27 mouse cellular contexts compared by ENCODE assay signal in the genomic region with DNA sequence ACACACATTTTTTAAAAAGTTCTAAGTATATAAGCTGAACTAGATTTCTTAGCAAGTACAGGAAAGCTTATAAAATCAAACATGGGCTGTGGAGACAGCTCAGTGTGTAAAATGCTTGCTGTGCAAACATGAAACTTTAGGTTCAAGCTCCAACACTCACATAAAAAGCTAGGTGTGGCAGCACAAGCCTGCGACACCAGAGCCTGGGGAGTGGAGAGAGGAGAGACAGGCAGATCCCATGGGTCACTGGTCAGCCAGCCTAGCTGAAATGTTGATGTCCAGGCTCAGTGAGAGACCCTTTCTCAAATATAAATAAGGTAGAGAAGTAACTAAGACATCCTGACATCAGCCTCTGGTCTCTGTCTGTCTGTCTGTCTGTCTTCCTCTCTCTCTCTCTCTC.
DNase-seq lines count a peak whose midpoint lies in the region; ATAC-seq and TF ChIP-seq lines count a peak whose summit lies in the region.
"Had no signal": no experiment of that assay in that cellular context is flagged by ENCODE, and none has a peak within 500 bp of the region (broad histone marks: within the 10 kb centered on the region; RNA-seq: fewer than 3 reads in every experiment).

No protein-coding gene starts in this region.

- H3K4me1 ChIP-seq in embryonic facial prominence, embryonic 13.5 days = peaks cover 8% of the 10 kb centered on the region
- peaks cover 17% of the 10 kb centered on the region for H3K4me1 ChIP-seq in embryonic facial prominence, embryonic 10.5 days
- H3K4me1 ChIP-seq in heart, embryonic 14.5 days (ENCODE audit: control insufficient read depth in 2 of 2, insufficient read depth in 2 of 2, low read length in 2 of 2) = peaks cover 17 to 29% of the 10 kb centered on the region in 2 experiments
- peaks cover 6% of the 10 kb centered on the region for H3K4me1 ChIP-seq in limb, embryonic 13.5 days
- H3K4me1 ChIP-seq in limb, embryonic 10.5 days = peaks cover 9% of the 10 kb centered on the region
- no peaks in the 10 kb centered on the region for H3K4me1 ChIP-seq in stomach, postnatal 0 days (replicated peaks; ENCODE audit: control insufficient read depth, insufficient read depth)
- H3K4me1 ChIP-seq: embryonic facial prominence, embryonic 15.5 days had no signal

- no peak overlapping the region for H3K4me3 ChIP-seq in embryonic facial prominence, embryonic 13.5 days
- no peak overlapping the region for H3K4me3 ChIP-seq in embryonic facial prominence, embryonic 10.5 days
- no peak overlapping the region for H3K4me3 ChIP-seq in heart, embryonic 14.5 days (ENCODE audit: control insufficient read depth in 1 of 2, insufficient read depth in 1 of 2, low read depth in 1 of 2, low read length in 2 of 2)
- H3K4me3 ChIP-seq in limb, embryonic 13.5 days = no peak overlapping the region
- H3K4me3 ChIP-seq in limb, embryonic 10.5 days = no peak overlapping the region
- H3K4me3 ChIP-seq in stomach, postnatal 0 days (ENCODE audit: low read depth, low read length) = no peak overlapping the region
- H3K4me3 ChIP-seq: embryonic facial prominence, embryonic 15.5 days; midbrain, embryonic 10.5 days; myocyte; neural tube, embryonic 13.5 days had no signal

- no peaks in the 10 kb centered on the region for H3K36me3 ChIP-seq in embryonic facial prominence, embryonic 13.5 days
- H3K36me3 ChIP-seq in embryonic facial prominence, embryonic 10.5 days (replicated peaks) = no peaks in the 10 kb centered on the region
- H3K36me3 ChIP-seq in heart, embryonic 14.5 days (ENCODE audit: control insufficient read depth, insufficient read depth, low read length) = no peaks in the 10 kb centered on the region
- no peaks in the 10 kb centered on the region for H3K36me3 ChIP-seq in limb, embryonic 13.5 days
- H3K36me3 ChIP-seq in limb, embryonic 10.5 days = no peaks in the 10 kb centered on the region
- no peaks in the 10 kb centered on the region for H3K36me3 ChIP-seq in stomach, postnatal 0 days (ENCODE audit: control insufficient read depth, insufficient read depth, low read length)
- H3K36me3 ChIP-seq: embryonic facial prominence, embryonic 15.5 days; midbrain, embryonic 10.5 days; neural tube, embryonic 13.5 days had no signal

- no peaks in the 10 kb centered on the region for H3K9me3 ChIP-seq in embryonic facial prominence, embryonic 13.5 days
- no peaks in the 10 kb centered on the region for H3K9me3 ChIP-seq in embryonic facial prominence, embryonic 10.5 days
- no peaks in the 10 kb centered on the region for H3K9me3 ChIP-seq in heart, embryonic 14.5 days (ENCODE audit: control insufficient read depth, low read length)
- no peaks in the 10 kb centered on the region for H3K9me3 ChIP-seq in limb, embryonic 13.5 days
- no peaks in the 10 kb centered on the region for H3K9me3 ChIP-seq in limb, embryonic 10.5 days (replicated peaks)
- no peaks in the 10 kb centered on the region for H3K9me3 ChIP-seq in stomach, postnatal 0 days (ENCODE audit: control insufficient read depth, low read length)
- H3K9me3 ChIP-seq: embryonic facial prominence, embryonic 15.5 days; midbrain, embryonic 10.5 days; neural tube, embryonic 13.5 days had no signal

- no peak for TF ChIP-seq EP300 in stomach, postnatal 0 days (optimal IDR thresholded peaks at IDR 0.05)

- DNase-seq in embryonic facial prominence, embryonic 10.5 days (ENCODE audit: low spot score) = no peak
- DNase-seq in heart, adult 9 months (ENCODE audit: low spot score in 2 of 2) = no peak
- DNase-seq in limb, embryonic 10.5 days (ENCODE audit: low spot score) = no peak
- peak; percentile 36 for DNase-seq in stomach, postnatal 0 days (ENCODE audit: low spot score)
- no peak for DNase-seq in c-Kit-positive CD71-positive TER-119-positive erythroid progenitor cells, embryonic 14.5 days (ENCODE audit: low spot score)
- DNase-seq: cerebellum, adult 2 months; cerebellum, postnatal 36 days; gastrocnemius, postnatal 10 days; kidney, postnatal 14 days; left cerebral cortex, postnatal 4 days; lung, adult 18-20 months; lung, postnatal 10 days; retina, postnatal 1 day; right cerebral cortex, postnatal 25 days; thymus, postnatal 14 days had no signal

- ATAC-seq in embryonic facial prominence, embryonic 13.5 days (ENCODE audit: insufficient number of reproducible peaks, insufficient read depth, low FRiP score, low TSS enrichment, low read depth) = no peak
- no peak for ATAC-seq in heart, embryonic 14.5 days (ENCODE audit: insufficient number of reproducible peaks, insufficient read depth, low FRiP score, low read depth)
- no peak for ATAC-seq in limb, embryonic 13.5 days (ENCODE audit: low FRiP score, low read depth)
- ATAC-seq in stomach, postnatal 0 days (ENCODE audit: low FRiP score, low TSS enrichment) = 0 out of 2 replicates have a peak, but pooled peaks have one; percentile 22
- ATAC-seq: activated CD4-positive, CD25-positive, alpha-beta regulatory T cell, adult 4 months; forebrain, embryonic 14.5 days; hindbrain, postnatal 0 days; midbrain, embryonic 16.5 days had no signal

- WGBS in embryonic facial prominence, embryonic 13.5 days = 74% methylated on average over 1 of the region's 1 CpGs
- WGBS in embryonic facial prominence, embryonic 10.5 days = 73% methylated on average over 1 of the region's 1 CpGs
- 92% methylated on average over 1 of the region's 1 CpGs for WGBS in heart, embryonic 14.5 days
- 80% methylated on average over 1 of the region's 1 CpGs for WGBS in limb, embryonic 13.5 days
- WGBS in limb, embryonic 10.5 days = 71% methylated on average over 1 of the region's 1 CpGs
- WGBS in stomach, postnatal 0 days = 67% methylated on average over 1 of the region's 1 CpGs

- no peaks in the 10 kb centered on the region for H3K27me3 ChIP-seq in embryonic facial prominence, embryonic 13.5 days
- H3K27me3 ChIP-seq in embryonic facial prominence, embryonic 10.5 days (replicated peaks; ENCODE audit: low read depth, poor library complexity, severe bottlenecking) = no peaks in the 10 kb centered on the region
- H3K27me3 ChIP-seq in heart, embryonic 14.5 days (ENCODE audit: control insufficient read depth, insufficient read depth, low read length) = no peaks in the 10 kb centered on the region
- no peaks in the 10 kb centered on the region for H3K27me3 ChIP-seq in limb, embryonic 13.5 days
- no peaks in the 10 kb centered on the region for H3K27me3 ChIP-seq in limb, embryonic 10.5 days (ENCODE audit: low read depth, poor library complexity, severe bottlenecking)
- no peaks in the 10 kb centered on the region for H3K27me3 ChIP-seq in stomach, postnatal 0 days (ENCODE audit: control insufficient read depth, insufficient read depth, low read length)
- H3K27me3 ChIP-seq: embryonic facial prominence, embryonic 15.5 days; neural tube, embryonic 13.5 days had no signal

- H3K4me2 ChIP-seq in embryonic facial prominence, embryonic 13.5 days = no peak overlapping the region
- 0 out of 2 replicates have a peak overlapping the region, but pooled peaks have one; percentile 16 for H3K4me2 ChIP-seq in heart, embryonic 14.5 days (ENCODE audit: low read length)
- H3K4me2 ChIP-seq in limb, embryonic 13.5 days (replicated peaks) = no peak overlapping the region
- H3K4me2 ChIP-seq in stomach, postnatal 0 days (replicated peaks; ENCODE audit: low read depth) = no peak overlapping the region
- H3K4me2 ChIP-seq: embryonic facial prominence, embryonic 15.5 days; liver, embryonic 11.5 days; neural tube, embryonic 13.5 days had no signal

- 0 out of 2 replicates have a peak overlapping the region, but pooled peaks have one; percentile 11 for H3K9ac ChIP-seq in embryonic facial prominence, embryonic 13.5 days
- H3K9ac ChIP-seq in heart, embryonic 14.5 days (ENCODE audit: low read length) = no peak overlapping the region
- H3K9ac ChIP-seq in limb, embryonic 13.5 days = peak overlapping the region; percentile 21; the same call in 1 of the 2 replicates
- H3K9ac ChIP-seq in stomach, postnatal 0 days (ENCODE audit: low read length) = no peak overlapping the region
- H3K9ac ChIP-seq: embryonic facial prominence, embryonic 15.5 days; neural tube, embryonic 13.5 days had no signal

- TF ChIP-seq CTCF in stomach, postnatal 0 days (IDR thresholded peaks at IDR 0.05; ENCODE audit: low read depth) = no peak

- H3K27ac ChIP-seq in embryonic facial prominence, embryonic 13.5 days = no peak overlapping the region
- no peak overlapping the region for H3K27ac ChIP-seq in embryonic facial prominence, embryonic 10.5 days (replicated peaks)
- no peak overlapping the region; a peak in 1 of 4 replicates for H3K27ac ChIP-seq in heart, embryonic 14.5 days (replicated peaks in 1 of 2; ENCODE audit: control insufficient read depth in 1 of 2, insufficient read depth in 1 of 2, low read depth in 2 of 2, low read length in 2 of 2)
- H3K27ac ChIP-seq in limb, embryonic 13.5 days = no peak overlapping the region
- H3K27ac ChIP-seq in limb, embryonic 10.5 days = no peak overlapping the region
- peak overlapping the region; percentile 75 for H3K27ac ChIP-seq in stomach, postnatal 0 days (replicated peaks)
- H3K27ac ChIP-seq: embryonic facial prominence, embryonic 15.5 days; hindbrain, postnatal 0 days; midbrain, embryonic 10.5 days had no signal

Comparison
In these comparisons a context has a peak if more than half of its experiments do, and no peak if none do; other contexts are left out.
1. H3K9ac ChIP-seq: peak in embryonic facial prominence, embryonic 13.5 days (single experiment) and limb, embryonic 13.5 days (single experiment); none in heart, embryonic 14.5 days (single experiment) and stomach, postnatal 0 days (single experiment).